Comparison of ENCODE assay signal across 19 mouse cellular contexts in genomic region chr14:42542316-42543169, GRCm38 (mm10). TPM values are rescaled to one million over a fixed set of nuclear protein-coding genes. Genes with fewer than 3 reads are reported as not detected.
DNase-seq lines count a peak whose midpoint lies in the region; ATAC-seq lines count a peak whose summit lies in the region.
"Not testable (repeated sequence)": the region's sequence is repeated elsewhere in the genome, so short reads cannot be mapped to it uniquely, and the experiment has no call there.
"Had no signal": no experiment of that assay in that cellular context is flagged by ENCODE, and none has a peak within 500 bp of the region (broad histone marks: within the 10 kb centered on the region; RNA-seq: fewer than 3 reads in every experiment).

No protein-coding gene starts in this region.

- ATAC-seq in embryonic facial prominence, embryonic 11.5 days (replicated peaks; ENCODE audit: insufficient number of reproducible peaks, low FRiP score, low TSS enrichment, low read depth): peak; percentile 76
- peak; percentile 77 for ATAC-seq in forebrain, embryonic 13.5 days
- ATAC-seq in frontal cortex, adult (ENCODE audit: low TSS enrichment): peak; percentile 76
- peak; percentile 75 for ATAC-seq in hindbrain, embryonic 14.5 days (ENCODE audit: low FRiP score)
- ATAC-seq in kidney, embryonic 14.5 days (ENCODE audit: low FRiP score, low TSS enrichment): peak; percentile 57; the same call in 1 of the 2 replicates
- peak; percentile 40; the same call in 1 of the 2 replicates for ATAC-seq in midbrain, embryonic 11.5 days (ENCODE audit: low FRiP score)
- peak; percentile 85 for ATAC-seq in midbrain, embryonic 16.5 days
- peak; percentile 82 for ATAC-seq in neural tube, embryonic 14.5 days (ENCODE audit: low read depth)

- DNase-seq in embryonic facial prominence, embryonic 11.5 days (ENCODE audit: low spot score); hindbrain, embryonic 14.5 days (ENCODE audit: low spot score); midbrain, embryonic 11.5 days (ENCODE audit: low spot score, missing footprints): not testable (repeated sequence)

- H3K27me3 ChIP-seq in embryonic facial prominence, embryonic 11.5 days (ENCODE audit: control insufficient read depth, insufficient read depth, low read length); forebrain, embryonic 13.5 days; hindbrain, embryonic 14.5 days (ENCODE audit: control insufficient read depth, insufficient read depth, low read length); kidney, embryonic 14.5 days (ENCODE audit: control insufficient read depth, insufficient read depth, low read length); midbrain, embryonic 11.5 days (ENCODE audit: control insufficient read depth, insufficient read depth, low read length); midbrain, embryonic 16.5 days (ENCODE audit: control insufficient read depth, insufficient read depth, low read depth, low read length); neural tube, embryonic 14.5 days (ENCODE audit: control insufficient read depth, insufficient read depth, low read length): not testable (repeated sequence)

- H3K4me2 ChIP-seq in embryonic facial prominence, embryonic 11.5 days (ENCODE audit: low read depth, low read length); forebrain, embryonic 13.5 days; hindbrain, embryonic 14.5 days (replicated peaks); kidney, embryonic 14.5 days (replicated peaks; ENCODE audit: low read depth, low read length); midbrain, embryonic 11.5 days; midbrain, embryonic 16.5 days (ENCODE audit: low read length); neural tube, embryonic 14.5 days (ENCODE audit: low read depth, low read length): not testable (repeated sequence)

- not testable (repeated sequence) for H3K9ac ChIP-seq in embryonic facial prominence, embryonic 11.5 days (replicated peaks; ENCODE audit: low read length); forebrain, embryonic 13.5 days; hindbrain, embryonic 14.5 days; kidney, embryonic 14.5 days (ENCODE audit: low read depth, low read length); midbrain, embryonic 11.5 days (ENCODE audit: low read length); midbrain, embryonic 16.5 days (ENCODE audit: low read depth, low read length); neural tube, embryonic 14.5 days (replicated peaks; ENCODE audit: low read depth, low read length)

- H3K4me3 ChIP-seq in embryonic facial prominence, embryonic 11.5 days (ENCODE audit: low read depth, low read length); forebrain, embryonic 13.5 days; hindbrain, embryonic 14.5 days (replicated peaks; ENCODE audit: low read length); kidney, embryonic 14.5 days (ENCODE audit: low read length); midbrain, embryonic 11.5 days (ENCODE audit: low read depth, low read length); midbrain, embryonic 16.5 days (ENCODE audit: low read depth, low read length); neural tube, embryonic 14.5 days (ENCODE audit: low read depth, low read length): not testable (repeated sequence)

- not testable (repeated sequence) for H3K4me1 ChIP-seq in embryonic facial prominence, embryonic 11.5 days (ENCODE audit: control insufficient read depth, insufficient read depth, low read length); forebrain, embryonic 13.5 days; hindbrain, embryonic 14.5 days (replicated peaks; ENCODE audit: control insufficient read depth, insufficient read depth, low read length); kidney, embryonic 14.5 days (ENCODE audit: control insufficient read depth, insufficient read depth, low read length); midbrain, embryonic 11.5 days (ENCODE audit: control insufficient read depth, insufficient read depth, low read length); midbrain, embryonic 16.5 days (ENCODE audit: control insufficient read depth, insufficient read depth, low read length); neural tube, embryonic 14.5 days (ENCODE audit: control insufficient read depth, insufficient read depth, low read length)

- 25% methylated on average over 18 of the region's 29 CpGs for WGBS in embryonic facial prominence, embryonic 11.5 days
- WGBS in forebrain, embryonic 13.5 days: 22% methylated on average over 20 of the region's 29 CpGs
- WGBS in hindbrain, embryonic 14.5 days: 28% methylated on average over 18 of the region's 29 CpGs
- 18% methylated on average over 13 of the region's 29 CpGs for WGBS in kidney, embryonic 14.5 days
- 23% methylated on average over 21 of the region's 29 CpGs for WGBS in midbrain, embryonic 11.5 days
- WGBS in midbrain, embryonic 16.5 days: 31% methylated on average over 15 of the region's 29 CpGs
- WGBS in neural tube, embryonic 14.5 days: 22% methylated on average over 18 of the region's 29 CpGs

- not testable (repeated sequence) for H3K27ac ChIP-seq in embryonic facial prominence, embryonic 11.5 days (replicated peaks; ENCODE audit: low read depth, low read length); forebrain, embryonic 13.5 days; hindbrain, embryonic 14.5 days; kidney, embryonic 14.5 days (ENCODE audit: low read depth, low read length); midbrain, embryonic 11.5 days (ENCODE audit: low read depth, low read length); midbrain, embryonic 16.5 days (ENCODE audit: low read length); neural tube, embryonic 14.5 days (ENCODE audit: low read depth, low read length)

- H3K36me3 ChIP-seq in embryonic facial prominence, embryonic 11.5 days (replicated peaks; ENCODE audit: control insufficient read depth, insufficient read depth, low read depth, low read length); forebrain, embryonic 13.5 days (ENCODE audit: poor library complexity, severe bottlenecking); hindbrain, embryonic 14.5 days (replicated peaks; ENCODE audit: control insufficient read depth, insufficient read depth); kidney, embryonic 14.5 days (ENCODE audit: control insufficient read depth, insufficient read depth, low read length); midbrain, embryonic 11.5 days (ENCODE audit: control insufficient read depth, insufficient read depth, low read length); midbrain, embryonic 16.5 days (ENCODE audit: control insufficient read depth, insufficient read depth, low read length); neural tube, embryonic 14.5 days (ENCODE audit: control insufficient read depth, insufficient read depth, low read length): not testable (repeated sequence)

- not testable (repeated sequence) for H3K9me3 ChIP-seq in embryonic facial prominence, embryonic 11.5 days (replicated peaks; ENCODE audit: control insufficient read depth, low read length); forebrain, embryonic 13.5 days (replicated peaks); hindbrain, embryonic 14.5 days (ENCODE audit: control insufficient read depth, low read length); kidney, embryonic 14.5 days (ENCODE audit: control insufficient read depth, low read length); midbrain, embryonic 11.5 days (ENCODE audit: control insufficient read depth, low read length); midbrain, embryonic 16.5 days (replicated peaks; ENCODE audit: control insufficient read depth, low read length, poor library complexity, severe bottlenecking); neural tube, embryonic 14.5 days (ENCODE audit: control insufficient read depth, low read length)

RNA-seq across cellular contexts. Expression of gene Gm8024, which starts 18.5 kb away (rescaled TPM):
- polyA plus RNA-seq in embryonic facial prominence, embryonic 11.5 days (2014; fragmentation: Nextera tagmentation; extraction: Ambion mirVana): not detected in 2 replicates
- polyA plus RNA-seq in forebrain, embryonic 13.5 days (2015; fragmentation: Nextera tagmentation; extraction: Ambion mirVana): not detected in 2 replicates
- polyA plus RNA-seq in hindbrain, embryonic 14.5 days (2014; fragmentation: Nextera tagmentation; extraction: Ambion mirVana): not detected in 2 replicates
- not detected in 2 replicates for polyA plus RNA-seq in kidney, embryonic 14.5 days (2014; fragmentation: Nextera tagmentation; extraction: Ambion mirVana)
- polyA plus RNA-seq in midbrain, embryonic 11.5 days (2014; fragmentation: Nextera tagmentation; extraction: Ambion mirVana): not detected in 2 replicates
- not detected in 2 replicates for polyA plus RNA-seq in midbrain, embryonic 16.5 days (2015; fragmentation: Nextera tagmentation; extraction: Ambion mirVana)
- polyA plus RNA-seq in neural tube, embryonic 14.5 days (2014; fragmentation: Nextera tagmentation; extraction: Ambion mirVana): not detected in 2 replicates
- polyA plus RNA-seq: embryonic facial prominence, embryonic 15.5 days; heart, embryonic 11.5 days; heart, embryonic 16.5 days; kidney, embryonic 16.5 days; limb, embryonic 14.5 days; liver, embryonic 12.5 days; liver, postnatal 0 days; lung, postnatal 0 days; Patski; thymus, adult 2 months had no signal

RNA-seq across cellular contexts. Expression of gene Gm8020, which starts 40.4 kb away (rescaled TPM):
- not detected in 2 replicates for polyA plus RNA-seq in embryonic facial prominence, embryonic 11.5 days (2014; fragmentation: Nextera tagmentation; extraction: Ambion mirVana)
- not detected in 2 replicates for polyA plus RNA-seq in forebrain, embryonic 13.5 days (2015; fragmentation: Nextera tagmentation; extraction: Ambion mirVana)
- not detected in 2 replicates for polyA plus RNA-seq in hindbrain, embryonic 14.5 days (2014; fragmentation: Nextera tagmentation; extraction: Ambion mirVana)
- not detected in 2 replicates for polyA plus RNA-seq in kidney, embryonic 14.5 days (2014; fragmentation: Nextera tagmentation; extraction: Ambion mirVana)
- polyA plus RNA-seq in midbrain, embryonic 11.5 days (2014; fragmentation: Nextera tagmentation; extraction: Ambion mirVana): not detected in 2 replicates
- polyA plus RNA-seq in midbrain, embryonic 16.5 days (2015; fragmentation: Nextera tagmentation; extraction: Ambion mirVana): not detected in 2 replicates
- polyA plus RNA-seq in neural tube, embryonic 14.5 days (2014; fragmentation: Nextera tagmentation; extraction: Ambion mirVana): not detected in 2 replicates
- polyA plus RNA-seq: embryonic facial prominence, embryonic 15.5 days; frontal cortex, adult 2 months; heart, embryonic 11.5 days; heart, embryonic 16.5 days; kidney, embryonic 16.5 days; limb, embryonic 14.5 days; liver, embryonic 12.5 days; liver, postnatal 0 days; lung, postnatal 0 days; Patski; thymus, adult 2 months had no signal

RNA-seq across cellular contexts. Expression of gene Gm17124, which starts 57.1 kb away (rescaled TPM):
- not detected in 2 replicates for polyA plus RNA-seq in embryonic facial prominence, embryonic 11.5 days (2014; fragmentation: Nextera tagmentation; extraction: Ambion mirVana)
- not detected in 2 replicates for polyA plus RNA-seq in forebrain, embryonic 13.5 days (2015; fragmentation: Nextera tagmentation; extraction: Ambion mirVana)
- not detected in 2 replicates for polyA plus RNA-seq in hindbrain, embryonic 14.5 days (2014; fragmentation: Nextera tagmentation; extraction: Ambion mirVana)
- not detected in 2 replicates for polyA plus RNA-seq in kidney, embryonic 14.5 days (2014; fragmentation: Nextera tagmentation; extraction: Ambion mirVana)
- polyA plus RNA-seq in midbrain, embryonic 11.5 days (2014; fragmentation: Nextera tagmentation; extraction: Ambion mirVana): not detected in 2 replicates
- polyA plus RNA-seq in midbrain, embryonic 16.5 days (2015; fragmentation: Nextera tagmentation; extraction: Ambion mirVana): not detected in 2 replicates
- not detected in 2 replicates for polyA plus RNA-seq in neural tube, embryonic 14.5 days (2014; fragmentation: Nextera tagmentation; extraction: Ambion mirVana)
- polyA plus RNA-seq: embryonic facial prominence, embryonic 15.5 days; frontal cortex, adult 2 months; heart, embryonic 11.5 days; heart, embryonic 16.5 days; kidney, embryonic 16.5 days; limb, embryonic 14.5 days; liver, embryonic 12.5 days; liver, postnatal 0 days; lung, postnatal 0 days; Patski; thymus, adult 2 months had no signal
